Mouse (Mus musculus) heart, adult 8-10 months (tissue): ENCODE measurements at regions not wholly inside any gene's neighbourhood (a gene's known extent, or its start where the extent isn't known, plus 50 kb on each side); places are given as distances from the start of the nearest gene placed in this dataset.

Experiments used
- DNase-seq: peaks from one replicate; pipeline ENCODE4 v3.0.0; 2022; ENCODE audit warnings: low spot score

- DNase-seq = no peak
Observed at GRCm38 (mm10) chr11:31746939-31747338, 75.3 kb upstream of the Bod1 start.

- DNase-seq = no peak
Observed at GRCm38 (mm10) chr11:31748275-31748815, 76.7 kb upstream of the Bod1 start.

- no peak for DNase-seq
Observed at GRCm38 (mm10) chr11:31751274-31751673, 79.6 kb upstream of the Bod1 start.

GRCm38 (mm10) chr11:31753211-31753610 is 81.5 kb upstream of the Bod1 start:
- no peak for DNase-seq

- DNase-seq = no peak
Observed at GRCm38 (mm10) chr11:31753711-31754161, 82.1 kb upstream of the Bod1 start.

GRCm38 (mm10) chr11:31754416-31754815 is 82.7 kb upstream of the Bod1 start:
- no peak for DNase-seq

- DNase-seq = no peak
Observed at GRCm38 (mm10) chr11:31755858-31756257, 84.2 kb upstream of the Bod1 start.

GRCm38 (mm10) chr11:31756355-31757145 is 84.9 kb upstream of the Bod1 start:
- DNase-seq = no peak

GRCm38 (mm10) chr11:31759868-31760765 is 88.4 kb upstream of the Bod1 start:
- DNase-seq = peak; percentile 42

GRCm38 (mm10) chr11:31763856-31764255 is 92.2 kb upstream of the Bod1 start:
- DNase-seq = no peak

- no peak for DNase-seq
Observed at GRCm38 (mm10) chr11:31766296-31766695, 94.6 kb upstream of the Bod1 start.

GRCm38 (mm10) chr11:31767727-31768495 is 96.2 kb upstream of the Bod1 start:
- no peak for DNase-seq

GRCm38 (mm10) chr11:31769804-31770654 is 98.3 kb upstream of the Bod1 start:
- peak; percentile 64 for DNase-seq

GRCm38 (mm10) chr11:31770881-31771280 is 99.2 kb upstream of the Bod1 start:
- DNase-seq = no peak

- DNase-seq = no peak
Observed at GRCm38 (mm10) chr11:31771491-31772439, 100.1 kb upstream of the Bod1 start.

- no peak for DNase-seq
Observed at GRCm38 (mm10) chr11:31777531-31777930, 94.5 kb upstream of the Cpeb4 start.

GRCm38 (mm10) chr11:31778766-31779165 is 93.2 kb upstream of the Cpeb4 start:
- no peak for DNase-seq

GRCm38 (mm10) chr11:31779267-31779666 is 92.7 kb upstream of the Cpeb4 start:
- no peak for DNase-seq

- no peak for DNase-seq
Observed at GRCm38 (mm10) chr11:31780969-31781368, 91.0 kb upstream of the Cpeb4 start.
